Mouse (Mus musculus) kidney, adult 2 months (tissue): ENCODE results near the gene Satb1. TPM values are rescaled to one million over a fixed set of nuclear protein-coding genes. Genes with fewer than 3 reads are reported as not detected.

ENCODE experiments used
- DNase-seq: peaks from one replicate; pipeline ENCODE4 v3.0.0; 2021
- H3K27ac ChIP-seq: fragments of 200-500 bp; 2 replicates; pipeline ENCODE4 v1.5.1; 2012; ENCODE audit warnings: low read depth, low read length, control low read depth, inconsistent platforms; ENCODE audit not compliant: insufficient read depth
- H3K27me3 ChIP-seq: fragments of 200-500 bp; replicated peaks from 2 replicates; pipeline ENCODE4 v1.6.1; 2012; ENCODE audit warnings: mild to moderate bottlenecking, moderate library complexity, low read length, inconsistent platforms; ENCODE audit not compliant: control insufficient read depth, insufficient read depth
- H3K36me3 ChIP-seq: fragments of 200-500 bp; 2 replicates; pipeline ENCODE4 v1.6.1; 2012; ENCODE audit warnings: mild to moderate bottlenecking, moderate library complexity, low read length, inconsistent platforms; ENCODE audit not compliant: control insufficient read depth, insufficient read depth
- H3K4me1 ChIP-seq: fragments of 200-500 bp; 2 replicates; pipeline ENCODE4 v1.6.1; 2011; ENCODE audit warnings: low read length; ENCODE audit not compliant: control insufficient read depth, insufficient read depth
- H3K4me3 ChIP-seq: fragments of 200-500 bp; 2 replicates; pipeline ENCODE4 v1.5.1; 2011; ENCODE audit warnings: mild to moderate bottlenecking, low read depth, low read length, control low read depth; ENCODE audit not compliant: insufficient read depth
- CTCF ChIP-seq: fragments of 200-500 bp; conservative IDR thresholded peaks from 2 replicates; pipeline ENCODE4 v1.5.1; 2011; ENCODE audit warnings: low read depth, mild to moderate bottlenecking, control low read depth, low read length, moderate library complexity, mixed read lengths; ENCODE audit not compliant: insufficient read depth, insufficient read length
- POLR2A ChIP-seq: fragments of 200-500 bp; IDR thresholded peaks from one replicate; pipeline ENCODE4 v1.6.1; 2011; ENCODE audit warnings: low read depth, low read length, control low read depth
- WGBS: fragments of 180-500 bp; shearing (Covaris S2); methylation state at CpG from one replicate; pipeline ENCODE4 v1.1.7; 2018; 5-methylcytosine and 5-hydroxymethylcytosine counted together
- polyA plus RNA-seq: library from polyadenylated mRNA; depleted of rRNA; stranded (reverse); fragments of >200 nt; gene quantifications from 2 replicates; pipeline ENCODE4 v1.2.3, GENCODE M21; 2012

Satb1 gene
- polyA plus RNA-seq, 1 experiment: 4.3 TPM

DNA sequence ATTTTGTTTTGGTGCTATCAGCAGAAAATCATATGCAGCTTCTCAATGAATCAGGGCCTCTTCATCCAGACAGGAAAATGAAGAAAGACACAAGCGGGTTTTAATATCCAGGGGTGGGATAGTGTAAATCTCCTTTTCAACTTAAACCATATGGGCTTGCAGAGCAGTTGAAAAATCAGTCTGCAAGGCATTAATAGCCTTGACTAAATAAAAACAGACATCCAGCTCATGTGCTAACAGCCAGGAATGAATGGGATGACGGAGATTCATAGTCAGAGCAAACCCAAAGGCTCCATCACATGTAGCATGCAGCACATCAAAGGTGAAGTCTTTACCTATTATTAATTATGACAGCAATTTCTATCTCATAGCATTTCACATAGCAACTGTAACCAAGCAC lies 142.6 kb downstream of the Satb1 start:
- no peak overlapping the region for H3K27ac ChIP-seq
- no peaks in the 10 kb centered on the region for H3K27me3 ChIP-seq
- 86% methylated on average over 2 of the region's 2 CpGs for WGBS
- DNase-seq: no peak
- no peaks in the 10 kb centered on the region for H3K36me3 ChIP-seq
- no peaks in the 10 kb centered on the region for H3K4me1 ChIP-seq
- H3K4me3 ChIP-seq: no peak overlapping the region
- TF ChIP-seq CTCF (no peak), POLR2A (no peak)

DNA sequence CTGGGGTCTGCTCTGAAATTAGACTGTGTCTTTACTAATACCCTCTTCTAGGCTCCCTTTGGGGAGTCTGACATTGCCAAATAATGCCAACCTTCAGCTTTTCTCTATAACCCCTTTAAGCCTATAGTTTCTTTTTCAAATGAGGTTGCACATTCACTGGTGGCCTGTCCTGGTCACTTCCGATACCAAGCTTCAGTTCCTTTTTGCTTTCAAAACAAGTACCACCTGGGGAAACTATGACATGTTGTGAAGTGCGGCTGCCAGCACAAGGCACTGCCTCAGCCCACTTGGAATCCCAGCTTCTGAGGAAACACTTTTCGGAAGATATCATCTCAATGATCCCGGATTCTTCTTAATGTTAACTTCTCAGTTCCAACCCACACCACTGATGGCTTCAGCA lies 145.9 kb downstream of the Satb1 start:
- no peak overlapping the region for H3K4me3 ChIP-seq
- H3K36me3 ChIP-seq: no peaks in the 10 kb centered on the region
- WGBS: 88% methylated on average over 4 of the region's 4 CpGs
- DNase-seq: no peak
- no peaks in the 10 kb centered on the region for H3K27me3 ChIP-seq
- no peak overlapping the region for H3K27ac ChIP-seq
- no peaks in the 10 kb centered on the region for H3K4me1 ChIP-seq
- TF ChIP-seq CTCF (no peak), POLR2A (no peak)
